Comparison of ENCODE assay signal across 28 mouse cellular contexts in the genomic region with DNA sequence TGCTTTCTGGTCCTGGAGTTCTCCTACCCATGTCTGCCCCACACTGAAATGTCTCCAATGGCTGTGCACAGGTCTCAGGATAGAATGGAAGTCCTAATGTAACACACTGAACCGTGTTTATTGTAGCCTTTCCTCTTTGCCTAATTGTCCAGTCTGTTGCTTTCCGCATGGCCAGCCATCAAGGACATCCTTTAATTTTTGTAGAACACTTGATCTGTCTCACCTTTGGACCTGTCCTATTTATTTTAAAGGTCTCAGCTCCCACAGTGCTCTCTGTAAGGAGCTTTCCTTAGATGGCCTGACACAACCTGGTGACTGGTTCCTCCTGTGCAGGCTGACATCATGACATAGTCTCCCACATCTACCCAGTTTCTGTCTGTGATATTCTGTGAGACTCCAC.
DNase-seq lines count a peak whose midpoint lies in the region; ATAC-seq and TF ChIP-seq lines count a peak whose summit lies in the region.
"Had no signal": no experiment of that assay in that cellular context is flagged by ENCODE, and none has a peak within 500 bp of the region (broad histone marks: within the 10 kb centered on the region; RNA-seq: fewer than 3 reads in every experiment).

No protein-coding gene starts in this region.

- no peak for TF ChIP-seq CTCF in kidney, adult 2 months (conservative IDR thresholded peaks at IDR 0.05; ENCODE audit: insufficient read depth, insufficient read length, low read depth, low read length)

- peak; percentile 69 for DNase-seq in kidney, adult 2 months
- no peak for DNase-seq in kidney, postnatal 10 days
- no peak for DNase-seq in kidney, postnatal 4 days
- peak; percentile 16 to 21 for DNase-seq in kidney, postnatal 36 days
- no peak for DNase-seq in left cerebral cortex, postnatal 36 days (ENCODE audit: low spot score in 2 of 2)
- DNase-seq: adrenal gland, postnatal 10 days; adrenal gland, postnatal 36 days; B cell, adult 2 months; cerebellum, adult 2 months; cerebellum, adult 9-11 months; cerebellum, postnatal 25 days; embryo, embryonic 11 days; gastrocnemius, postnatal 25 days; heart, adult 18-20 months; heart, postnatal 14 days; heart, postnatal 4 days had no signal

- no peak for TF ChIP-seq POLR2A in kidney, adult 2 months (IDR thresholded peaks at IDR 0.05; ENCODE audit: low read depth, low read length)

- peak; percentile 83 for ATAC-seq in kidney, embryonic 14.5 days (ENCODE audit: low FRiP score, low TSS enrichment)
- ATAC-seq: forebrain, embryonic 15.5 days; hindbrain, postnatal 0 days; Patski had no signal

- H3K27me3 ChIP-seq in kidney, adult 2 months (replicated peaks; ENCODE audit: control insufficient read depth, insufficient read depth, low read length) = no peaks in the 10 kb centered on the region
- H3K27me3 ChIP-seq in kidney, embryonic 14.5 days (ENCODE audit: control insufficient read depth, insufficient read depth, low read length) = no peaks in the 10 kb centered on the region
- H3K27me3 ChIP-seq: CH12.LX; embryonic facial prominence, embryonic 13.5 days; forebrain, embryonic 15.5 days; heart, embryonic 13.5 days; Patski had no signal

- H3K9ac ChIP-seq in kidney, embryonic 14.5 days (ENCODE audit: low read depth, low read length) = no peak overlapping the region
- H3K9ac ChIP-seq: embryonic facial prominence, embryonic 13.5 days; forebrain, embryonic 12.5 days; forebrain, embryonic 15.5 days; heart, embryonic 13.5 days; hindbrain, embryonic 14.5 days had no signal

- H3K4me3 ChIP-seq in kidney, adult 2 months (ENCODE audit: insufficient read depth, low read depth, low read length) = no peak overlapping the region
- H3K4me3 ChIP-seq in kidney, embryonic 14.5 days (ENCODE audit: low read length) = no peak overlapping the region
- H3K4me3 ChIP-seq: embryonic facial prominence, embryonic 10.5 days; embryonic facial prominence, embryonic 13.5 days; erythroblast, embryonic 14.5 days; forebrain, embryonic 12.5 days; forebrain, embryonic 15.5 days; heart, embryonic 13.5 days had no signal

- WGBS in kidney, adult 2 months = 41% methylated on average over 2 of the region's 2 CpGs
- WGBS in kidney, embryonic 14.5 days = 48% methylated on average over 2 of the region's 2 CpGs

- H3K4me1 ChIP-seq in kidney, adult 2 months (ENCODE audit: control insufficient read depth, insufficient read depth, low read length) = peaks cover 4% of the 10 kb centered on the region; the same call in 1 of the 2 replicates
- no peaks in the 10 kb centered on the region for H3K4me1 ChIP-seq in kidney, embryonic 14.5 days (ENCODE audit: control insufficient read depth, insufficient read depth, low read length)
- H3K4me1 ChIP-seq: embryonic facial prominence, embryonic 10.5 days; embryonic facial prominence, embryonic 13.5 days; forebrain, embryonic 12.5 days; forebrain, embryonic 15.5 days; heart, embryonic 13.5 days had no signal

- no peak overlapping the region for H3K4me2 ChIP-seq in kidney, embryonic 14.5 days (replicated peaks; ENCODE audit: low read depth, low read length)
- H3K4me2 ChIP-seq: embryonic facial prominence, embryonic 13.5 days; forebrain, embryonic 12.5 days; forebrain, embryonic 15.5 days; heart, embryonic 13.5 days; hindbrain, embryonic 14.5 days had no signal

- no peak overlapping the region for H3K27ac ChIP-seq in kidney, adult 2 months (ENCODE audit: insufficient read depth, low read depth, low read length)
- H3K27ac ChIP-seq in kidney, embryonic 14.5 days (ENCODE audit: low read depth, low read length) = no peak overlapping the region
- H3K27ac ChIP-seq: embryonic facial prominence, embryonic 10.5 days; embryonic facial prominence, embryonic 13.5 days; forebrain, embryonic 12.5 days; forebrain, embryonic 15.5 days; heart, embryonic 13.5 days; hindbrain, embryonic 14.5 days; hindbrain, postnatal 0 days had no signal

- H3K9me3 ChIP-seq in kidney, embryonic 14.5 days (ENCODE audit: control insufficient read depth, low read length) = no peaks in the 10 kb centered on the region
- H3K9me3 ChIP-seq: embryonic facial prominence, embryonic 10.5 days; embryonic facial prominence, embryonic 13.5 days; forebrain, embryonic 12.5 days; forebrain, embryonic 15.5 days; heart, embryonic 13.5 days had no signal

- intact Hi-C loops in left cerebral cortex, postnatal 36 days (cut with DNase I) = no loop called here

- H3K36me3 ChIP-seq in kidney, adult 2 months (ENCODE audit: control insufficient read depth, insufficient read depth, low read length) = no peaks in the 10 kb centered on the region
- H3K36me3 ChIP-seq in kidney, embryonic 14.5 days (ENCODE audit: control insufficient read depth, insufficient read depth, low read length) = no peaks in the 10 kb centered on the region
- H3K36me3 ChIP-seq: embryonic facial prominence, embryonic 10.5 days; embryonic facial prominence, embryonic 13.5 days; forebrain, embryonic 12.5 days; forebrain, embryonic 15.5 days; G1E; heart, embryonic 13.5 days had no signal

Comparison
In these comparisons a context has a peak if more than half of its experiments do, and no peak if none do; other contexts are left out.
1. DNase-seq: peak in kidney, adult 2 months (single experiment) and kidney, postnatal 36 days (2 of 2); none in kidney, postnatal 10 days (single experiment), kidney, postnatal 4 days (0 of 2) and left cerebral cortex, postnatal 36 days (0 of 2).